In genomic region chr7:112859887-112860286, GRCm38 (mm10) we compare ENCODE assay signal across 21 mouse cellular contexts.
DNase-seq lines count a peak whose midpoint lies in the region; ATAC-seq and TF ChIP-seq lines count a peak whose summit lies in the region.
"Had no signal": no experiment of that assay in that cellular context is flagged by ENCODE, and none has a peak within 500 bp of the region (broad histone marks: within the 10 kb centered on the region; RNA-seq: fewer than 3 reads in every experiment).

No protein-coding gene starts in this region.

- peak; percentile 94 for ATAC-seq in common myeloid progenitor, adult 5-6 weeks (replicated peaks; ENCODE audit: low read depth, poor library complexity, severe bottlenecking)
- peak; percentile 64 for ATAC-seq in inflammation-experienced regulatory T-cells, adult 6 months
- ATAC-seq: forebrain, embryonic 13.5 days; hindbrain, embryonic 16.5 days; intestine, embryonic 15.5 days had no signal

- DNase-seq in 416B (ENCODE audit: low read depth) = peak; percentile 80
- DNase-seq in CD4-positive, CD25-positive, alpha-beta regulatory T cell, adult 2 months (ENCODE audit: low read depth, low spot score) = peak; percentile 7
- no peak for DNase-seq in retina, embryonic 14.5 days (ENCODE audit: low spot score)
- DNase-seq in cerebellum, adult 2 months = no peak
- no peak for DNase-seq in heart, postnatal 10 days
- no peak for DNase-seq in heart, adult 8-10 months (ENCODE audit: low spot score)
- DNase-seq: adrenal gland, adult 2 months; adrenal gland, postnatal 25 days; cerebellum, adult 8-10 months; cerebellum, postnatal 14 days; gastrocnemius, adult 2 months; gastrocnemius, postnatal 25 days; heart, adult 11 months; kidney, adult 2 months had no signal

- H3K4me1 ChIP-seq in cerebellum, adult 2 months (ENCODE audit: control insufficient read depth, insufficient read depth, low read length) = peaks cover 21% of the 10 kb centered on the region

- no peak for TF ChIP-seq CTCF in cerebellum, adult 2 months (IDR thresholded peaks at IDR 0.05; ENCODE audit: borderline replicate concordance, insufficient read depth, low read depth, low read length)

- H3K27me3 ChIP-seq in cerebellum, adult 2 months (ENCODE audit: control insufficient read depth, insufficient read depth, low read length) = no peaks in the 10 kb centered on the region
- H3K27me3 ChIP-seq: forebrain, embryonic 13.5 days; heart, embryonic 15.5 days; intestine, embryonic 15.5 days had no signal

- no peak overlapping the region for H3K27ac ChIP-seq in cerebellum, adult 2 months (ENCODE audit: insufficient read depth, low read length)
- H3K27ac ChIP-seq: embryonic facial prominence, embryonic 10.5 days; forebrain, embryonic 13.5 days; gastrocnemius, adult 2 months; heart, embryonic 15.5 days; intestine, embryonic 15.5 days had no signal

- WGBS in cerebellum, adult 2 months = 97% methylated on average over 6 of the region's 6 CpGs

- intact Hi-C loops in heart, postnatal 10 days (cut with DNase I) = no loop called here

- TF ChIP-seq POLR2A in cerebellum, adult 2 months (IDR thresholded peaks at IDR 0.05; ENCODE audit: borderline replicate concordance, insufficient read depth, low read length) = no peak

- no peak overlapping the region for H3K4me3 ChIP-seq in cerebellum, adult 2 months (replicated peaks; ENCODE audit: insufficient read depth, low read depth, low read length)
- H3K4me3 ChIP-seq: embryonic facial prominence, embryonic 10.5 days; forebrain, embryonic 13.5 days; gastrocnemius, adult 2 months; heart, embryonic 15.5 days; intestine, embryonic 15.5 days had no signal

Comparison
In these comparisons a context has a peak if more than half of its experiments do, and no peak if none do; other contexts are left out.
1. DNase-seq: peak in 416B (single experiment) and CD4-positive, CD25-positive, alpha-beta regulatory T cell, adult 2 months (single experiment); none in retina, embryonic 14.5 days (single experiment), cerebellum, adult 2 months (0 of 2), heart, postnatal 10 days (0 of 2) and heart, adult 8-10 months (single experiment).